Mouse (Mus musculus) megakaryocyte, embryonic 14.5 days (primary cell): ENCODE measurements at regions not wholly inside any gene's neighbourhood (a gene's known extent, or its start where the extent isn't known, plus 50 kb on each side); places are given as distances from the start of the nearest gene placed in this dataset.

Experiments used
- H3K27me3 ChIP-seq: replicated peaks from 2 replicates; pipeline ENCODE3; 2012; ENCODE audit warnings: inconsistent platforms
- H3K36me3 ChIP-seq: replicated peaks from 2 replicates; pipeline ENCODE3; 2012; ENCODE audit warnings: low read length, inconsistent platforms, mixed read lengths
- H3K4me1 ChIP-seq: 2 replicates; pipeline ENCODE4 v1.6.1; 2012; ENCODE audit warnings: inconsistent platforms
- H3K4me3 ChIP-seq: replicated peaks from 2 replicates; pipeline ENCODE3; 2012; ENCODE audit warnings: moderate library complexity, mild to moderate bottlenecking, inconsistent platforms
- H3K9me3 ChIP-seq: 2 replicates; pipeline ENCODE4 v1.6.1; 2012; ENCODE audit warnings: inconsistent platforms
- FLI1 ChIP-seq: IDR thresholded peaks from 2 replicates; pipeline ENCODE4 v1.6.1; 2012; ENCODE audit warnings: low read length, inconsistent platforms, mixed read lengths
- GATA1 ChIP-seq: IDR thresholded peaks from 3 replicates; pipeline ENCODE4 v1.6.1; 2012; ENCODE audit warnings: mixed read lengths, low read length, inconsistent platforms, borderline replicate concordance

DNA sequence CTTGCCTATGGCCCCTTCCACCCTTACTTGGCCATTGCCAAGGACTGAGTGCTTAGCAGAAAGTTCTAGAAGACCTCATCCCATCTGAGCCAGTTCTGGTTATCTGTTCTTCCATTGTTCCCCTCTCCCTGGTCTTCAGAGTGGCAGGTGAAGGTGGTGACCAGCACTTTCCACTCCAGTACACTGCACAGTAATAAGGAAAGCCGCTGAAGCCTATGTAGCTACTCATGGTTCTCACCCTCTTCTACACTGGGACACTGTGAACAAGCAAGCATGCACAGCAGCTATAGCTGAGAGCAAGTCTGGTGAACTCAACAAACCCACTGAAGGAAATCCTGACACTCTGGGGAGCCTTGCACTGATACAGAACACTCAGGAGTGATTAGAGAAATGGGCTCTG is 175.4 kb downstream of the Lmo4 start:
- Histone ChIP-seq H3K9me3 (peaks cover 17% of the 10 kb centered on the region; the same call in 1 of the 2 replicates), H3K4me1 (no peaks in the 10 kb centered on the region), H3K36me3 (no peaks in the 10 kb centered on the region), H3K27me3 (no peaks in the 10 kb centered on the region), H3K4me3 (no peak overlapping the region)
- TF ChIP-seq FLI1 (no peak), GATA1 (0 out of 3 replicates have a peak, but pooled peaks have one; percentile 17)

DNA sequence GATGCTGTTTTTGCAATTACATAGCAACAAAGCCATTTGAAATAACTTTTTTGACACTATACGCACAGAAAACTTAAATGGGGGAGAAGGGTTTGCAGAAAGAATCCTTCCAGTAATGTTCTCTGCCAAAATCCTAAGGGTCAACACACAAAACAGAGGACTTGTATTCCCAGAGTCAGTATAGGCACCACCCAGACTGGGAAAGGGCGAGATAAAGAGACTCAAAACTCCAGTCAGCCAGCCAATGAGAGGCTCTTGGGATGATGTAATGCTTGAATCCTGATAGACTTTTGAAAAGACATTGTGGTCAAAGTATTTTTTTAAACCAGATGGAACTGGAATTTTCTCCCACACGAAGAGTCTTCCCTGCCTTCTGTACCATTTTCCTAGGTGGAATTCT is 175.9 kb downstream of the Lmo4 start:
- TF ChIP-seq GATA1 = no peak
- TF ChIP-seq FLI1 = no peak
- Histone ChIP-seq H3K36me3 (no peaks in the 10 kb centered on the region), H3K4me1 (no peaks in the 10 kb centered on the region), H3K9me3 (peaks cover 17% of the 10 kb centered on the region; the same call in 1 of the 2 replicates), H3K27me3 (no peaks in the 10 kb centered on the region), H3K4me3 (no peak overlapping the region)

DNA sequence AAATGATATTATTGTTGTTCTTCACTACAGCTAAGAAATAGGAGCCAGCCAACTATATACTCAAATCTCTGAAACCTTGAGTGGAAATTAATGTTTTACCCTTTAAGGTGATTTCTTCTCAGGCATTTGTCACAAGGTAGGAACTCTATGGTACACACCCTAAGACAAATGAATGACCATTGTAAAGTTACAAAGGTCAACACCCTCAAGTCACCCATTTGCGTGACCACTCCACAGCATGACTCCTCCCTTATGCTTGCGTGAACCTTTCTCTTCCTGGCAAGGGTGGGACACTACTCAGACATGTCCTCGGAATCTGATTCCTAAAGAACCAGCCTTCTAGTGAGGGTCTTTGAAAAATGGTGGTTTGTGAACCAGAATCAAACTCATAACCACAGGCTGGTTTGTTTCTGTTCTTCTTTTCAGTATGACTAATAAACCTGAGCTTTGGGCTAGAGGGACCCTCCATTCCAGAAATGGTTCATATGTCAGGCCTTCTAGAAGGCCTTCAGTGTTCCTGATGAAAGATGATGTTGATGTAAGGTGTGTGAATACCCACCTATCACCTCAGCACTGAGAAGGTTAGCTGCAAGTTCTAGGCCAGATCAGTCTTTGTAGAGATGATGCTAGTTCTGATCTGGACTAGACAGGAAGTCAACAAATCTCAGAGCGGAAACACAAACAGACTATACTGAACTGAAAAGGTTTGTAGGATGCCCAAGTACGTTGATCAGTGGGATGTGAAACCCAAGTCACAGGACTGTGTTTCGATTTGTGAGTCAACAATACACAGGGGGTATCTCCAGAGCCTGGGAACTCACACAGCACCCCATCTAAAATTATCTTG is 177.7 kb downstream of the Lmo4 start:
- peaks cover 17% of the 10 kb centered on the region; the same call in 1 of the 2 replicates for H3K9me3 ChIP-seq
- TF ChIP-seq GATA1 = no peak
- no peaks in the 10 kb centered on the region for H3K4me1 ChIP-seq
- H3K4me3 ChIP-seq = no peak overlapping the region
- H3K36me3 ChIP-seq = no peaks in the 10 kb centered on the region
- no peaks in the 10 kb centered on the region for H3K27me3 ChIP-seq

DNA sequence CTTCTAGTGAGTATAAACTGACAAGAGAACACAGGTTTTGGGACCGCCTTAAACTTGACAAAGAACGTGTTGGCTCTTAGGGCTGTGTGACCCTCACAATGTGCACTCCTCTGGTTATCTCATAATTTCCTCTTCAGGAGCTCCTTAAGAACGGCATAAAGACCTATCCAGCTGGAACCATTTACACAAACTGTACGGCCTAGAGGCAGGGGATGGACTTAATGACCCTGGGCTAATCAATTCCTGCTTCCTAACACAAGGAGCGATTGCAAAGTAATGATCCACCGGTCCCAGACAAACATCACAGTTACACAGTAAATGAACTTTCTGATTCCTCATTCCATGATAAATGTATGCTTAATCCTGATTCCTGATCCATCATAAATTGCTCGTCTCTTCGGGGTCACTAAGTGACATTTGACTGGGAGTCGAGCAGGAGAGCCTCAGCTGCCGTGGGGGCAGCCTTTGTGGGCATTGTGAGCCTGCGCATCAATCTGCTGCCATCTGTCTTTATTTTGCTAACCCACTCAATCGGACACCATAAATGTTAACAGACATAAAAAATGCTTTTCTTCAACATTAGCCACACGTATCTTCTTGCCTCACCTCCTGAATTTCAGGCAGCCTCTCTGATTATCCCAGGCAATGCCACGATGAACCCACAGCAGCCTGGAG is 179.4 kb downstream of the Lmo4 start:
- no peaks in the 10 kb centered on the region for H3K27me3 ChIP-seq
- peaks cover 17% of the 10 kb centered on the region; the same call in 1 of the 2 replicates for H3K9me3 ChIP-seq
- H3K4me3 ChIP-seq = no peak overlapping the region
- no peaks in the 10 kb centered on the region for H3K36me3 ChIP-seq
- TF ChIP-seq FLI1 = no peak
- TF ChIP-seq GATA1 = no peak
- no peaks in the 10 kb centered on the region for H3K4me1 ChIP-seq

DNA sequence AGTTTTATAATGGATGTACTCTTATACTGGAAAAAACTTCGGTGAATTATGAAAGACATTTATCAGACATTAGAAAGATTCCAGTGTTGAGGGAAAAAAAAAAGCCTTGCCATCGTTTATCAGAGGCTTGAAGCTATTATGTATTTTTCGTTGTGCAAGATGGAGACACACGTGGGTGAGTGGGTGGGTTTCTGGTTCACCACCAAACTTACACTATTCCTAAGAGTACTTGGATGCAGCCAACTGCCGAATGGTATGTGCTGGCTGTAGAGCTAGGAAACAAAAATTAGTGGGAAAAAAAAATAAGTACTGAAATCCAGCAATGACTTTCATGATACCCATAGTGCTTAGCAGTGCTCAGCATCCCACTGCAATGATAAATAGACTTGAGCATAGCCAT is 180.8 kb downstream of the Lmo4 start:
- Histone ChIP-seq H3K9me3 (peaks cover 11% of the 10 kb centered on the region; the same call in 1 of the 2 replicates), H3K4me3 (no peak overlapping the region), H3K27me3 (no peaks in the 10 kb centered on the region), H3K36me3 (no peaks in the 10 kb centered on the region), H3K4me1 (no peaks in the 10 kb centered on the region)
- TF ChIP-seq FLI1 (no peak), GATA1 (no peak)

DNA sequence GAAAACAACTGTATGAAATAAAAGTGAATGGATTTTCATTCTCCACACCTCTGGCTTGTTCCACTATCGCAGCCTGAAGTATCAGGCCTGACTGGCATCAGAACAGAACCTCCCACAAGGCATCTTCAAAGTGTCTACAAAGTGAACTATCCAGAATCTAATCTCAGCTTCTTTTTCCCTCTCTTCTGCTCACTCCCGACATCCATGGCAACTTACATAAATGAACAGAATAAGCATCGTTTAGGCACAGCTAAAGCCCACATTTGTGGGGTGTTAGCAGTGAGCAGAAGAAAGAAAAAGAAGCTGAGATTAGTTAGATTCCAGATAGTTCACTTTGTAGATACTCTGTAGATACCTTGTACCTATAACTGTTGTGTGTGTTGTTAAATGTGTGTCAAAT is 182.0 kb downstream of the Lmo4 start:
- no peaks in the 10 kb centered on the region for H3K27me3 ChIP-seq
- TF ChIP-seq GATA1 (no peak), FLI1 (no peak)
- peaks cover 9% of the 10 kb centered on the region; the same call in 1 of the 2 replicates for H3K9me3 ChIP-seq
- H3K4me1 ChIP-seq = no peaks in the 10 kb centered on the region
- no peak overlapping the region for H3K4me3 ChIP-seq
- H3K36me3 ChIP-seq = no peaks in the 10 kb centered on the region

DNA sequence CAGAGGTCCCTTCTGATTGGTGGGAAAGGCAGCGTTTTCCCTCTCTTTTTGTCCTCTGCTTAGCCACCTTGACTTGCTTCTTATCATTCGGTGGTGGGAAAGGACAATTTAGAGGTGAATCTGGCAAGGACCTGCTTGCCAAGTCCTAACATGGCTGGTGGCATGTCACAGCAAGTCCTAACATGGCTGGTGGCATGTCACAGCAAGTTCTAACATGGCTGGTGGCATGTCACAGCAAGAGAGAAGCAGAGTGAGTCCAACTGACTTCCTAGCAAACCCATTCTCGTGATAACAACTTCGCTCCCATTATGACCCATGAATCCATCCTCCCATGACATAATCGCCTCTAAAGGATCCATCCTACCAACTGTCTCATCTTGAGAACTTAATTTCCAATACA is 183.1 kb downstream of the Lmo4 start:
- TF ChIP-seq FLI1 (no peak), GATA1 (no peak)
- H3K36me3 ChIP-seq = no peaks in the 10 kb centered on the region
- no peaks in the 10 kb centered on the region for H3K4me1 ChIP-seq
- 0 out of 2 replicates have a peak, but pooled peaks cover 5% of the 10 kb centered on the region for H3K9me3 ChIP-seq
- H3K27me3 ChIP-seq = no peaks in the 10 kb centered on the region
- H3K4me3 ChIP-seq = no peak overlapping the region

DNA sequence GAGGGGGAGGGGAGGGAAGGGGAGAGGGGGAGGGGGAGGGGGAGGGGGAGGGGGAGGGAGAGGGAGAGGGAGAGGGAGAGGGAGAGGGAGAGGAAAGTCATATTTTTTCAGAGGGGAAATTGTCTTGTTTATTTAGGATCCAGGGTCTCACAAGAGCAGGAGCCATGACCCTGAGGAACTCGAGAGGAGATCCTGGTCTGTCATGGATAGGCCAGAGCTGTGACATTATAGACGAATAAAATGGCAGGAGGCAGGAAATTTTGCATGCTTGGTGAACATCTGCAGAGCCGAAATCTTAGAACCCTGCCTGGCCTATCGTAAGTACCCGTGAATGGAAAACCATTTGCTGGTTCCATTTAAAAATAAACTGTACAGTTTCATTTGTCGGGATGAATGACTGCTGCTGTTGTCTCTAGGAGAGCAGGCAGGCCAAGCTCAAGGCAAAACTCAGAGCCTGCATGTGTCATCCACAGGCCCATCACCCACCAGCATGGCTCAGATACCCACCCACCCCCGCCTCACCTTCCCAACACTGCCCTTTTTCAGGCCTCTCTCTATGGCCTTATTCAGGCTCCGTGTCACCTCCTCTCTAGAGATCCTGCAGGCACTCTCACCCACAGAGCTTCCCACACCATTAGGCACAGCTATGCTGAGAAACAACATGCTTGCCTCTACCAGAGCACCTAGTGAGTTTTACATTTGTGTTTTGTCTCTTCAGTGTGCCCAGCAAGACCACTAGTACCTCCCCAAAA is 184.7 kb downstream of the Lmo4 start:
- 0 out of 2 replicates have a peak, but pooled peaks cover 1% of the 10 kb centered on the region for H3K9me3 ChIP-seq
- TF ChIP-seq FLI1 (no peak), GATA1 (no peak)
- H3K4me1 ChIP-seq = no peaks in the 10 kb centered on the region
- no peaks in the 10 kb centered on the region for H3K36me3 ChIP-seq
- no peak overlapping the region for H3K4me3 ChIP-seq
- no peaks in the 10 kb centered on the region for H3K27me3 ChIP-seq

DNA sequence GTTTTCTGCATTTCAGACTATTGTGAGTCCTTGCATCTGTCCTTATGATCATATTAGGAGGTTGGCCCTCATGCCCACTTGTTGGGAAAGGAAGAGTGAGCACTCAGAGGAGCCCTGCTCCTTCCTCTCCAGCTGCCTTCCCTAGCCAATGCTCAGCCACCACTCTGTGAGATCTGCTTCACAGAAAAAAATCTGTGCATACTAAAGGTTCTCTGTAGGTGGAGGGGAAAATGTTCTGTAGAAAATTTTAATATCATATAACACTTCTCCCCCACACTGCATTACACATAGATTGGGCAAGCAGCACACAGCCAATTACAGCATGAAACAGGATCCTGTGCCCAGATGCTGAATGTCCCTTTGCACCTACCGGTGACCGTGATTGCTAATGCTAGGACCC is 185.7 kb downstream of the Lmo4 start:
- Histone ChIP-seq H3K4me3 (no peak overlapping the region), H3K36me3 (no peaks in the 10 kb centered on the region), H3K4me1 (no peaks in the 10 kb centered on the region), H3K9me3 (no peaks in the 10 kb centered on the region), H3K27me3 (no peaks in the 10 kb centered on the region)
- TF ChIP-seq FLI1 (no peak), GATA1 (no peak)

DNA sequence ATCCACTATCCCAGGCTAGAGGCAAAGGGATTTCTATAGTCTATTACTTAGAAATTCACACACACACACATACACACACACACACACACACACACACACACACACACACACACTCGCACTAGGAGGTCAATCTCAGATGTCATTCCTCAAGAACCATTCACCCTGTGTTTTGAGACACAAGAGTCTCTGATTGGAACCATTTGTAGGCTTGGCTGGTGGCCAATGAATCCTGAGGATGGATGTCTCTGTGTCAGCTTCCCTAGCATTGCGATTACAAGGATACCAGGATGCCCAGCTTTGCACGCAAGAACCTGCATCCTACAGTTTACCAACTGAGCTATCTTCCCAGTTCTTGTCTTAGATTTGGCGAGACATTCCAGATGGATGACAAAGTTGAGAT is 186.5 kb downstream of the Lmo4 start:
- Histone ChIP-seq H3K4me3 (no peak overlapping the region), H3K27me3 (no peaks in the 10 kb centered on the region), H3K9me3 (no peaks in the 10 kb centered on the region), H3K36me3 (no peaks in the 10 kb centered on the region), H3K4me1 (no peaks in the 10 kb centered on the region)
- TF ChIP-seq GATA1 = no peak
- TF ChIP-seq FLI1 = no peak
